Comparison of ENCODE assay signal across 11 mouse cellular contexts in genomic region chr3:56270241-56270830, GRCm38 (mm10).
DNase-seq lines count a peak whose midpoint lies in the region; ATAC-seq and TF ChIP-seq lines count a peak whose summit lies in the region.
"Had no signal": no experiment of that assay in that cellular context is flagged by ENCODE, and none has a peak within 500 bp of the region (broad histone marks: within the 10 kb centered on the region; RNA-seq: fewer than 3 reads in every experiment).

No protein-coding gene starts in this region.

- ATAC-seq in intestine, embryonic 16.5 days, result no peak
- no peak for ATAC-seq in hindbrain, embryonic 16.5 days
- ATAC-seq: intestine, embryonic 15.5 days had no signal

- no peak overlapping the region for H3K4me2 ChIP-seq in intestine, embryonic 16.5 days (ENCODE audit: low read depth, low read length)
- H3K4me2 ChIP-seq in hindbrain, embryonic 16.5 days (ENCODE audit: low read length), result no peak overlapping the region
- H3K4me2 ChIP-seq: intestine, embryonic 15.5 days had no signal

- no peaks in the 10 kb centered on the region for H3K9me3 ChIP-seq in intestine, embryonic 16.5 days (ENCODE audit: control insufficient read depth, low read length)
- H3K9me3 ChIP-seq in hindbrain, embryonic 16.5 days (ENCODE audit: control insufficient read depth, low read length), result no peaks in the 10 kb centered on the region
- H3K9me3 ChIP-seq: intestine, embryonic 15.5 days had no signal

- intact Hi-C loops in left cerebral cortex, adult 2 months (cut with DNase I), result no loop called here
- intact Hi-C loops in left cerebral cortex, postnatal 10 days (cut with DNase I), result no loop called here
- intact Hi-C loops in heart, postnatal 14 days (cut with DNase I), result no loop called here

- H3ac ChIP-seq in C2C12 (ENCODE audit: control insufficient read depth, insufficient read length, low read depth), result peak overlapping the region; percentile 23

- no peaks in the 10 kb centered on the region for H3K4me1 ChIP-seq in intestine, embryonic 16.5 days (ENCODE audit: control insufficient read depth, insufficient read depth, low read length)
- H3K4me1 ChIP-seq in hindbrain, embryonic 16.5 days (ENCODE audit: control insufficient read depth, insufficient read depth, low read depth, low read length), result no peaks in the 10 kb centered on the region
- H3K4me1 ChIP-seq: intestine, embryonic 15.5 days had no signal

- H3K79me2 ChIP-seq in C2C12 (ENCODE audit: control insufficient read depth, insufficient read depth), result no peaks in the 10 kb centered on the region

- no peaks in the 10 kb centered on the region for H3K79me3 ChIP-seq in C2C12 (ENCODE audit: low read depth)

- H3K27ac ChIP-seq in left cerebral cortex, adult 2 months, result peak overlapping the region; percentile 12; the same call in 1 of the 2 replicates
- H3K27ac ChIP-seq in intestine, embryonic 16.5 days (ENCODE audit: low read length), result no peak overlapping the region
- H3K27ac ChIP-seq in hindbrain, embryonic 16.5 days (ENCODE audit: low read depth, low read length), result no peak overlapping the region
- H3K27ac ChIP-seq: intestine, embryonic 15.5 days had no signal

- DNase-seq in adrenal gland, adult 8-10 months, result peak; percentile 1
- DNase-seq in adrenal gland, adult 18-20 months (ENCODE audit: low spot score in 2 of 2), result no peak
- peak in 1 of 2 experiments; percentile 14 for DNase-seq in left cerebral cortex, adult 2 months (ENCODE audit: extremely low spot score in 1 of 2, low spot score in 2 of 2)
- no peak for DNase-seq in left cerebral cortex, postnatal 10 days (ENCODE audit: extremely low spot score in 1 of 2, low spot score in 2 of 2)
- peak; percentile 3 to 7 for DNase-seq in heart, postnatal 14 days
- DNase-seq: cerebellum, adult 9-10 months; gastrocnemius, postnatal 25 days had no signal

- H3K36me3 ChIP-seq in C2C12 (ENCODE audit: control insufficient read depth, insufficient read depth), result no peaks in the 10 kb centered on the region
- no peaks in the 10 kb centered on the region for H3K36me3 ChIP-seq in intestine, embryonic 16.5 days (ENCODE audit: control insufficient read depth, insufficient read depth, low read length)
- H3K36me3 ChIP-seq in hindbrain, embryonic 16.5 days (ENCODE audit: control insufficient read depth, insufficient read depth, low read length), result no peaks in the 10 kb centered on the region
- H3K36me3 ChIP-seq: intestine, embryonic 15.5 days had no signal

- TF ChIP-seq CTCF in left cerebral cortex, adult 2 months (IDR thresholded peaks at IDR 0.05), result no peak
- no peak for TF ChIP-seq CTCF in C2C12 (IDR thresholded peaks at IDR 0.05; ENCODE audit: control insufficient read depth, insufficient read depth, insufficient read length)

- no peaks in the 10 kb centered on the region for H3K27me3 ChIP-seq in C2C12 (ENCODE audit: control insufficient read depth, insufficient read depth, insufficient read length)
- no peaks in the 10 kb centered on the region for H3K27me3 ChIP-seq in intestine, embryonic 16.5 days (replicated peaks; ENCODE audit: control insufficient read depth, insufficient read depth, low read length)
- H3K27me3 ChIP-seq in hindbrain, embryonic 16.5 days (replicated peaks; ENCODE audit: control insufficient read depth, insufficient read depth, low read length), result no peaks in the 10 kb centered on the region
- H3K27me3 ChIP-seq: intestine, embryonic 15.5 days had no signal

- H3K4me3 ChIP-seq in left cerebral cortex, adult 2 months, result no peak overlapping the region
- H3K4me3 ChIP-seq in C2C12 (ENCODE audit: insufficient read depth, poor library complexity, severe bottlenecking), result no peak overlapping the region
- no peak overlapping the region for H3K4me3 ChIP-seq in intestine, embryonic 16.5 days (ENCODE audit: low read length)
- no peak overlapping the region for H3K4me3 ChIP-seq in hindbrain, embryonic 16.5 days (ENCODE audit: low read length)
- H3K4me3 ChIP-seq: intestine, embryonic 15.5 days had no signal

- H3K9ac ChIP-seq in intestine, embryonic 16.5 days (ENCODE audit: low read depth, low read length), result no peak overlapping the region
- no peak overlapping the region for H3K9ac ChIP-seq in hindbrain, embryonic 16.5 days (ENCODE audit: low read depth, low read length)
- H3K9ac ChIP-seq: intestine, embryonic 15.5 days had no signal

- 66% methylated on average over 6 of the region's 6 CpGs for WGBS in intestine, embryonic 16.5 days
- 84% methylated on average over 6 of the region's 6 CpGs for WGBS in hindbrain, embryonic 16.5 days

TF ChIP-seq in C2C12, 6 proteins besides CTCF, POLR2A, EP300 and RAD21:
- peak; percentile 6 for TF ChIP-seq FOSL1 (IDR thresholded peaks at IDR 0.05; ENCODE audit: insufficient read depth, low read length, poor library complexity, severe bottlenecking)
- no peak for TF ChIP-seq CEBPB (IDR thresholded peaks at IDR 0.05; ENCODE audit: low read depth)

Comparison
In these comparisons a context has a peak if more than half of its experiments do, and no peak if none do; other contexts are left out.
1. DNase-seq: peak in adrenal gland, adult 8-10 months (single experiment) and heart, postnatal 14 days (2 of 2); none in adrenal gland, adult 18-20 months (0 of 2) and left cerebral cortex, postnatal 10 days (0 of 2).